Mouse (Mus musculus): ENCODE measurements around the gene Rundc1. TPM values are rescaled to one million over a fixed set of nuclear protein-coding genes. Genes with fewer than 3 reads are reported as not detected.
"Not testable (repeated sequence)": the region's sequence is repeated elsewhere in the genome, so short reads cannot be mapped to it uniquely, and the experiment has no call there.

The Rundc1 gene
- polyA plus RNA-seq, 1 experiment from 2014 or later, result 10.4 TPM

- H3K27ac ChIP-seq (replicated peaks; ENCODE audit: low read depth, low read length), result 0 out of 2 replicates have a peak within 1 kb of the TSS, but pooled peaks have one; percentile 52
- ATAC-seq (replicated peaks; ENCODE audit: insufficient number of reproducible peaks, low FRiP score, low TSS enrichment, low read depth), result no peak
Observed at GRCm38 (mm10) chr11:101464211-101465100, 39.6 kb downstream of the Rundc1 start, which contains the start of gene Rnd2. Rnd2 (plus strand) TSS chr11:101464999.

GRCm38 (mm10) chr11:101465101-101465868 lies 40.4 kb downstream of the Rundc1 start:
- Histone ChIP-seq H3K9me3 (replicated peaks; ENCODE audit: control insufficient read depth, low read length) (no peaks in the 10 kb centered on the region), H3K4me3 (ENCODE audit: low read depth, low read length) (peak overlapping the region; percentile 73), H3K36me3 (replicated peaks; ENCODE audit: control insufficient read depth, insufficient read depth, low read depth, low read length) (no peaks in the 10 kb centered on the region), H3K4me2 (ENCODE audit: low read depth, low read length) (peak overlapping the region; percentile 98), H3K9ac (replicated peaks; ENCODE audit: low read length) (peak overlapping the region; percentile 65), H3K27ac (replicated peaks; ENCODE audit: low read depth, low read length) (0 out of 2 replicates have a peak overlapping the region, but pooled peaks have one; percentile 52), H3K27me3 (ENCODE audit: control insufficient read depth, insufficient read depth, low read length) (no peaks in the 10 kb centered on the region), H3K4me1 (ENCODE audit: control insufficient read depth, insufficient read depth, low read length) (peaks cover 9% of the 10 kb centered on the region; the same call in 1 of the 2 replicates)
- DNase-seq (ENCODE audit: low spot score), result peak; percentile 63
- under 1% methylated on average over 51 of the region's 51 CpGs for WGBS
- 0 out of 2 replicates have a peak, but pooled peaks have one; percentile 12 for ATAC-seq (replicated peaks; ENCODE audit: insufficient number of reproducible peaks, low FRiP score, low TSS enrichment, low read depth)

More at GRCm38 (mm10) chr11:101464211-101465100, 39.6 kb downstream of the Rundc1 start, which contains the start of gene Rnd2:
- DNase-seq (ENCODE audit: low spot score), result peak; percentile 40
- Histone ChIP-seq H3K9me3 (replicated peaks; ENCODE audit: control insufficient read depth, low read length) (no peaks in the 10 kb centered on the region), H3K36me3 (replicated peaks; ENCODE audit: control insufficient read depth, insufficient read depth, low read depth, low read length) (no peaks in the 10 kb centered on the region), H3K9ac (replicated peaks; ENCODE audit: low read length) (peak within 1 kb of the TSS; percentile 65), H3K4me3 (ENCODE audit: low read depth, low read length) (peak within 1 kb of the TSS; percentile 73), H3K4me1 (ENCODE audit: control insufficient read depth, insufficient read depth, low read length) (peaks cover 13% of the 10 kb centered on the region; the same call in 1 of the 2 replicates), H3K4me2 (ENCODE audit: low read depth, low read length) (peak within 1 kb of the TSS; percentile 98), H3K27me3 (ENCODE audit: control insufficient read depth, insufficient read depth, low read length) (no peaks in the 10 kb centered on the region)
- WGBS, result 7% methylated on average over 12 of the region's 12 CpGs

DNA sequence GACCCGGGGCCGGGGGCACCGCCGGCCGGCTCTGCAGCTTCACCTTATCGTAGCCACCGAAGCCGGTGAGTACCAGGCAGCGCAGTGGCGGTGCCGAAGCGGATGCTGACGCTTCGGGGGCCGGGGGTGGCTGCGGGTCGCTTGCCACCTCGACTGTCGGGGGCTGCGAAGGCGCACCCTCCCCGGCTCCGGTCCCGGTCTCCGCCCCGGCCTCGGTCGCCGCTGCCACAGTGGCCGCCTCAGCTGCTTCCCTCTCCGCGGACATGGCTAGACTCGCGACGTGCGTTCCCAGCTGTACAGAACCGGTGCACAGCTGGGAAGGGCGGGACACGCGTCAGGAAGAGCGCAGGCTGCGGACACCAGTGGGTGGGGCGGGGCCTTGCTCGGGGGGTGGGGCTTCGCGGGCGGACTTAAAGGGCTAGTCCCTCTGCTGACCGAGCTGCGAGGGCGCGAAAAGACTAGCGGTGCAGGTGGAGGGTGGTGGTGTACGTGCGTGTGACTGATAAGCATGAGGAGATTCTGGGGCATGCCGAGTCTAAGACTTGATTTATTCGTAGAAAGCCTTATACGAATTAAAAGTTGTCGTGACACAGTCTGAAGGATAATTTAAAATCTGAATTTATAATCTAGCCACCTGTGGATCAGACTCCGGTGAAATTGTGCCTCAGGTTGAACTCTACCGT lies 41.1 kb downstream of the Rundc1 start, which contains the start of gene Vat1:
Gene Vat1, minus strand, starts transcription at position 362 of the 683 bp plus-strand sequence.
- Histone ChIP-seq H3K27ac (replicated peaks; ENCODE audit: low read depth, low read length) (0 out of 2 replicates have a peak within 1 kb of the TSS, but pooled peaks have one; percentile 52), H3K9me3 (replicated peaks; ENCODE audit: control insufficient read depth, low read length) (no peaks in the 10 kb centered on the region), H3K9ac (replicated peaks; ENCODE audit: low read length) (peak within 1 kb of the TSS; percentile 65), H3K4me1 (ENCODE audit: control insufficient read depth, insufficient read depth, low read length) (peaks cover 9% of the 10 kb centered on the region; the same call in 1 of the 2 replicates), H3K27me3 (ENCODE audit: control insufficient read depth, insufficient read depth, low read length) (no peaks in the 10 kb centered on the region), H3K36me3 (replicated peaks; ENCODE audit: control insufficient read depth, insufficient read depth, low read depth, low read length) (no peaks in the 10 kb centered on the region), H3K4me3 (ENCODE audit: low read depth, low read length) (peak within 1 kb of the TSS; percentile 73), H3K4me2 (ENCODE audit: low read depth, low read length) (peak within 1 kb of the TSS; percentile 98)
- WGBS, result 2% methylated on average over 59 of the region's 60 CpGs
- peak; percentile 71 for DNase-seq (ENCODE audit: low spot score)
- ATAC-seq (replicated peaks; ENCODE audit: insufficient number of reproducible peaks, low FRiP score, low TSS enrichment, low read depth), result 0 out of 2 replicates have a peak, but pooled peaks have one; percentile 17

- DNase-seq (ENCODE audit: low spot score); H3K27me3 ChIP-seq (ENCODE audit: control insufficient read depth, insufficient read depth, low read length); H3K36me3 ChIP-seq (replicated peaks; ENCODE audit: control insufficient read depth, insufficient read depth, low read depth, low read length); H3K4me3 ChIP-seq (ENCODE audit: low read depth, low read length); H3K9ac ChIP-seq (replicated peaks; ENCODE audit: low read length); H3K4me1 ChIP-seq (ENCODE audit: control insufficient read depth, insufficient read depth, low read length); ATAC-seq (replicated peaks; ENCODE audit: insufficient number of reproducible peaks, low FRiP score, low TSS enrichment, low read depth); H3K27ac ChIP-seq (replicated peaks; ENCODE audit: low read depth, low read length); H3K9me3 ChIP-seq (replicated peaks; ENCODE audit: control insufficient read depth, low read length): not testable (repeated sequence)
- whole genome bisulfite sequencing, result 61% methylated on average over 5 of the region's 5 CpGs
- H3K4me2 ChIP-seq (ENCODE audit: low read depth, low read length), result peak overlapping the region; percentile 98; the same call in 1 of the 2 replicates
Observed at GRCm38 (mm10) chr11:101466552-101466950, 41.7 kb downstream of the Rundc1 start.

DNA sequence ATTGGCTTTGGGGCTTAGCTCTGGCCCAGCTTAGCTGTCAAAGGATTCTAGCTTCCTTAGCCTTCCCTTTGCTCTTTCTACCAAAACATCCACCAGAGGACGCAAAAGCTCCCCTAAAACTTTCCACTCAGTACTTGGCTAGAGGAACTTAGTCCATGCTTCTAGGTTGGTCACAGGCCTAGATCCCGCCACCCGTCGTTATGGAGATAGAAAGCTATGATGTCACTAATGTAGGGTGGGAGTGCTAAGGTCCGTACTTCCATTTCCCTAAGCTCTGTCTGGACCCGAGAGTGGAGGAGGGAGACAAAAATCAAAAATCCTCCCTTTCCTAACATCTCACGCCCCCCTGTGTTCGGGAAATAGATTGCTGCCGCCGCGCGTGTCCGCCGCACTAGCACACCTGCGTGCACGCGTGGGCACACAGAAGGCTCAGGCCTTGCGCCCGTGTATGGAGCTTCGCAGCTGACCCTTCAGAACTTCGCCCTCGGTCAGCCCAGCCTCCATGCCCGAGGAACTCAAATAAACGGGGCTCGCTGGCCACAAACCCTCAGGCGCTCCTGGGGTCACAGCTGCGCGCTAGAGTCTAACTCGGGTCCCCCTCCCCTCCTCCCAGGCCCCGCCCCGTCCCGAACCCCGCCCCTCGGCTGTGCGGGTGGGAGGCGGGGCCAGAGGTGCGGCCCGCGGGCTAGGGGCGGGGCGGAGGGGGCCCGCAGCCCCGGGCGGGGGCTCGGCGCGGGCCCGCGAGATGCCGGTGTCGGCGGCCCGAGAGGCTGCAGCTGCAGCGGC lies 42.8 kb downstream of the Rundc1 start:
- H3K27ac ChIP-seq (replicated peaks; ENCODE audit: low read depth, low read length), result no peak overlapping the region; the same call in 1 of the 2 replicates
- under 1% methylated on average over 37 of the region's 54 CpGs for WGBS
- peak; percentile 87 for DNase-seq (ENCODE audit: low spot score)

GRCm38 (mm10) chr11:101468263-101468688 lies 43.4 kb downstream of the Rundc1 start:
- H3K4me2 ChIP-seq (ENCODE audit: low read depth, low read length), result peak overlapping the region; percentile 76
- no peaks in the 10 kb centered on the region for H3K27me3 ChIP-seq (ENCODE audit: control insufficient read depth, insufficient read depth, low read length)
- H3K9me3 ChIP-seq (replicated peaks; ENCODE audit: control insufficient read depth, low read length), result no peaks in the 10 kb centered on the region
- peak overlapping the region; percentile 8; the same call in 1 of the 2 replicates for H3K27ac ChIP-seq (replicated peaks; ENCODE audit: low read depth, low read length)
- WGBS, result under 1% methylated on average over 29 of the region's 31 CpGs
- H3K4me1 ChIP-seq (ENCODE audit: control insufficient read depth, insufficient read depth, low read length), result peaks cover 5% of the 10 kb centered on the region; the same call in 1 of the 2 replicates
- H3K36me3 ChIP-seq (replicated peaks; ENCODE audit: control insufficient read depth, insufficient read depth, low read depth, low read length), result no peaks in the 10 kb centered on the region
- H3K9ac ChIP-seq (replicated peaks; ENCODE audit: low read length), result peak overlapping the region; percentile 72
- peak; percentile 20 for ATAC-seq (replicated peaks; ENCODE audit: insufficient number of reproducible peaks, low FRiP score, low TSS enrichment, low read depth)
- H3K4me3 ChIP-seq (ENCODE audit: low read depth, low read length), result peak overlapping the region; percentile 70
- DNase-seq (ENCODE audit: low spot score), result peak; percentile 39

More for the DNA sequence above, 42.8 kb downstream of the Rundc1 start:
- H3K27me3 ChIP-seq (ENCODE audit: control insufficient read depth, insufficient read depth, low read length), result no peaks in the 10 kb centered on the region
- H3K4me3 ChIP-seq (ENCODE audit: low read depth, low read length), result peak overlapping the region; percentile 70
- H3K9me3 ChIP-seq (replicated peaks; ENCODE audit: control insufficient read depth, low read length), result no peaks in the 10 kb centered on the region
- peaks cover 5% of the 10 kb centered on the region; the same call in 1 of the 2 replicates for H3K4me1 ChIP-seq (ENCODE audit: control insufficient read depth, insufficient read depth, low read length)
- H3K9ac ChIP-seq (replicated peaks; ENCODE audit: low read length), result peak overlapping the region; percentile 72
- H3K36me3 ChIP-seq (replicated peaks; ENCODE audit: control insufficient read depth, insufficient read depth, low read depth, low read length), result no peaks in the 10 kb centered on the region
- H3K4me2 ChIP-seq (ENCODE audit: low read depth, low read length), result peak overlapping the region; percentile 76
- ATAC-seq (replicated peaks; ENCODE audit: insufficient number of reproducible peaks, low FRiP score, low TSS enrichment, low read depth), result peak; percentile 46

Measured in embryonic facial prominence, embryonic 11.5 days (tissue).